Mouse (Mus musculus): ENCODE measurements around the gene Pik3r5.

GRCm38 (mm10) chr11:68480660-68481059 lies 48.7 kb downstream of the Pik3r5 start:
- TF ChIP-seq CTCF (conservative IDR thresholded peaks at IDR 0.05; ENCODE audit: low read length): peak; percentile 53
- no peak for TF ChIP-seq NANOG (IDR thresholded peaks at IDR 0.05; ENCODE audit: borderline replicate concordance, low read length)
- TF ChIP-seq POU5F1 (IDR thresholded peaks at IDR 0.05; ENCODE audit: borderline replicate concordance, low read length): no peak
